Mouse (Mus musculus): ENCODE data around the gene Ptges3l. TPM values are rescaled to one million over a fixed set of nuclear protein-coding genes. Genes with fewer than 3 reads are reported as not detected.
"Not testable (repeated sequence)": the region's sequence is repeated elsewhere in the genome, so short reads cannot be mapped to it uniquely, and the experiment has no call there.

Gene Ptges3l
- polyA plus RNA-seq (2012; ENCODE audit: insufficient read depth, insufficient read length, missing spikeins): 3.8 and 4.2 TPM in 2 replicates

DNA sequence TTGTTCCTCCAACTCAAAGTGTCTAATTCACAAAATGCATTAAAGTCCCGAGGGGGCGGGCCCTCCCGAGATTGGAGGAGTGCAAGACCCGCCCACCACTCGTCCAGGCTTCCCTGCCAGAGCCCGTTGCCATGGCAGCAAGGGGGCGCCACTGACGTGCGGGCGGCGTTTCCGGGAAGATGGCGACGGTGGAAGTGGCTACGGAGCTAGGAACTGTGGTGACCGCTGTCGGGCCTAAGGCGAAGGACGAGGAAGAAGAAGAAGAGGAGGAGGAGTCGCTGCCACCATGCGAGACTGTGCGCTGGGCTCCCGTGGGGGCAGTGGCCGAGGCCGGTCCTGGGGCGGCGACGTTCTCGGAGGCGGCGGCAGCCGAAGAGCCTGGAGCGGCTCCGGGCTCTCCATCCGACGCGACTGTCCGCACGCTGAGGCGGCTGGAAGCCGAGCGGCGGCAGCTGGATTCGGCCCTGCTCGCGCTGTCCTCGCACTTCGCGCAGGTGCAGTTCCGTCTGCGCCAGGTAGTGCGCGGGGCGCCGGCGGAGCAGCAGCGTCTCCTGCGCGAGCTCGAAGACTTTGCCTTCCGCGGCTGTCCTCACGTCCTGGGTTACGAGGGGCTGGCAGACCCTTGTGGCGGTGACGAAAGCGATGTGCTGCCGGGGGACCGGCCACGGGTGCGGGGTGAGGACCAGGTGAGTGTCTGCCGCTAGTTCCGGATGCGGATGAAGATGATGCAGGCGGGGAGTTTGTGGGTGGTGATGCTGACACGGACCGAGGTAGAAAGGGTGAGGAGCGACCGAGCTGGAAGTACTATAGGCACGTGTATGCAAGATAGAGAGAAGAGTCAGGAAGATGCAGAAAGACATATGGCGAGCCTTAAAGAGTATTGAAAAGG is at the start of gene Ptges3l, which contains the start of gene Rundc1:
Gene Ptges3l (minus strand): TSS at position 409 of the 889 bp plus-strand sequence.
Gene Rundc1 (plus strand): TSS at position 161 of the 889 bp plus-strand sequence.
- Histone ChIP-seq H3K4me1 (ENCODE audit: control insufficient read depth, insufficient read depth, insufficient read length, low read length) (peaks cover 8% of the 10 kb centered on the region), H3K27ac (replicated peaks; ENCODE audit: low read depth, low read length) (peak within 1 kb of the TSS; percentile 73), H3K4me3 (ENCODE audit: insufficient read depth, low read depth, low read length) (peak within 1 kb of the TSS; percentile 93)

DNA sequence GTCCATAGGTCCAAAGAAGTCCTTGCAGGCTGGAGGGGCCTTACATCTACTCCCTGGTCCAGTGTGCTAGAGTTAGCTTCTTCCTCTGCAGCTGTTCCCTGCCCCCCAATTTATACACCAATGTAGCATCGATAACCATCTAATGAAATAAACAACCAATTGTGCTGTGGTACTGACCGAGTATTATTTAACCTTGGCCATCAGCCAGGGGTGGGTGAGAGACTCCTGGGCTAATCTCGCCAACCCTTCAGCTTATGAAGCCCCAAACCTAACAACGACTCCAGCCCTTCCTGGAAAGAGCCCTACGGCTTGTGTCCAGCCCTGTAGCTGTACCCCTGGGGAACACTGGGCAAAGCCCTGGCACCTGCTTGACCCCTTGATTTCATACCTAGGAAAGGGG is 49.2 kb upstream of the Ptges3l start:
- no peaks in the 10 kb centered on the region for H3K4me1 ChIP-seq (ENCODE audit: control insufficient read depth, insufficient read depth, insufficient read length, low read length)
- H3K27ac ChIP-seq (replicated peaks; ENCODE audit: low read depth, low read length): no peak overlapping the region
- no peak overlapping the region for H3K4me3 ChIP-seq (ENCODE audit: insufficient read depth, low read depth, low read length)

DNA sequence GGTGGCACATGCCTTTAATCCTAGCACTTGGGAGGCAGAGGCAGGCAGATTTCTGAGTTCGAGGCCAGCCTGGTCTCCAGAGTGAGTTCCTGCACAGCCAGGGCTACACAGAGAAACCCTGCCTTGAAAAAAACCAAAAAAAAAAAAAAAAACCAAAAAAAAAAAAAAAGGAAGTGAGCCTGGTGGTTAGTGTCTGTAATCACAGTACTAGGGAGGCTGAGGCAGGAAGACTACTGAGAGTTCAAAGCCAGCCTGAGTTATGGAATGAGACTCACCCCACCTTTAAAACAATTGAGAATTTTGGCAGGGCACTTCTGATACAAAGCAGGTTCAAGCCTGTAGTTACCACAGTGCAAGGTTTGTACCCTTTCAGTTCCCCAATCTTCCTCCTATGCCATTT is 48.6 kb upstream of the Ptges3l start:
- not testable (repeated sequence) for H3K27ac ChIP-seq (replicated peaks; ENCODE audit: low read depth, low read length); H3K4me1 ChIP-seq (ENCODE audit: control insufficient read depth, insufficient read depth, insufficient read length, low read length); H3K4me3 ChIP-seq (ENCODE audit: insufficient read depth, low read depth, low read length)

DNA sequence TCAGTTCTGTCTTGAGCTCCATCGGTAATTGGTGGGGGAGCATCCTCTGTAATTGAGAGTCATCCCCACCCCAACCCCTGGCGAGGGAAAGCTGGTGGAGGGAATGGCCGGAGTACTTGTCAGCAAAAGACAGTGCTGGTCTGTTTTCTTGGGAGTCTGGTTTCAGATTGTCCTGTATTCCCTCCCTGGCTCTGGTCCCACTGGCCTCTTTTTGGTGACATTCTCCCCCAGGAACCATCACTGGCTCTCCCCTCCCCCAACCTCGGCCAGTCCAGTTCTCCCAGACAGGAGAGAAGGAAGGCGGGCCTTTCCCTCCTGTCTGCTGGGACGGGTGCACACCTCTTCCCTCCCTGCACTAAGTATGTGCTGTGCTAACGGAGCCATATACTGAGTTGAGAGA is 47.2 kb upstream of the Ptges3l start:
- H3K27ac ChIP-seq (replicated peaks; ENCODE audit: low read depth, low read length): no peak overlapping the region
- H3K4me1 ChIP-seq (ENCODE audit: control insufficient read depth, insufficient read depth, insufficient read length, low read length): no peaks in the 10 kb centered on the region
- H3K4me3 ChIP-seq (ENCODE audit: insufficient read depth, low read depth, low read length): no peak overlapping the region

DNA sequence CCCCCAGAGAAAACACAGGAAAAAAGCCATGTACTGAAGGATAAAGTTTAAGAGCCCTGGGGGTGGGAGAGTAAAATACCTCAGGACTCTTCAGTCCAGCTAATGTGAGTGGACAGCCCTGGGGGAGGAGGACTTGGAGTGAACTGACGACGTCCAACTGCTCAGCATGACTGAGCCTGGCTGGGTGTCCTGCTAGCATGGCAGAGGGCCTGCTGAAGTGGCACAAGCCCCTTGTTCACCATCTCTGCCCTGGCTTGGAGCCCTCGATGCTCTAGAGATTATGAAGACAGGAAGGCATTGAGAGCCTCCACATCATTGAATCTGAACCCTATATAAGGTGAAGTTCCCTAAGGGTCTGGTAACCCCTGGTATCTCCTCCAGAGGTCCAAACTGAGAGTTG is 46.8 kb upstream of the Ptges3l start:
- Histone ChIP-seq H3K4me1 (ENCODE audit: control insufficient read depth, insufficient read depth, insufficient read length, low read length) (no peaks in the 10 kb centered on the region), H3K27ac (replicated peaks; ENCODE audit: low read depth, low read length) (no peak overlapping the region), H3K4me3 (ENCODE audit: insufficient read depth, low read depth, low read length) (no peak overlapping the region)

DNA sequence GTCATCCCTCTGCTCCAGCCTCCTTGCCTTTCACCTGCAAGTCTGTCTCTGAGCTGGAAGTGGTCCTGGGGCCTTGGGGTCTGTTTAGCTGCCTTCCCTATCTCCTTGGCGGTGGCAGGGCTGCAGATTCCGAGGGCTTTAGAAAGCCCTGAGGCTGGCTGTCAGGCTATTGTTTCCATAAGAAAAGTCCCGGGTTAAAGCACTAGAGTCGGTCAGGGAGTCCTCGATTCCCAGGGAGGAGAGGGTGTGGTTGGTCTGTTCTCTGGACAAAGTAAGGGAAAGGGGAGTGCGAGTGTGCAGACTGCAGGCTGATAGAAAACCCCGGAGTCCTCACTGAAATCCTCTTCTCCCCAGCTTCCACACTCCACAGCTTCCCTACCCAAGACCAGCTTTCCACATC is 45.1 kb upstream of the Ptges3l start:
- Histone ChIP-seq H3K27ac (replicated peaks; ENCODE audit: low read depth, low read length) (no peak overlapping the region), H3K4me3 (ENCODE audit: insufficient read depth, low read depth, low read length) (no peak overlapping the region)

DNA sequence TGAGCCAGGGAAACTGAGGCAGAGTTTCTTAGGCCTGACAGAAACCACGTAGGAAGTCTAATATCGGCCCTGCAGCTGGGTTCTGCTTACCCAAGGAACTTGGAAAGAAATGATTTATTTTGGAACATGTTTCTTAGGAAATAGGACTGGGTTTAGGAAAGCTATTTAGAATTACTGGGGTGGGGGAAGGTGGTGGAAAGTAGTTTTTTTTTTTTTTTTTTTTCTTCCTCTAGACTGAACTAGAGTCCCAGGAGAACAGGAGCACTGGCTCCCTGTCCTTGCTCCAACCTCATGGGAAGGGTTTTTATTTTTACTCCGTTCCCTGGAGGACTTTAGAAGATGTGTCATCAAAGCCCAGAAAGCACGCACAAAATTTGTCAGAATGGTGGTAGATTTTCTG is 44.0 kb upstream of the Ptges3l start:
- Histone ChIP-seq H3K4me1 (ENCODE audit: control insufficient read depth, insufficient read depth, insufficient read length, low read length) (no peaks in the 10 kb centered on the region), H3K4me3 (ENCODE audit: insufficient read depth, low read depth, low read length) (peak overlapping the region; percentile 65; the same call in 1 of the 2 replicates), H3K27ac (replicated peaks; ENCODE audit: low read depth, low read length) (no peak overlapping the region)

More for the DNA sequence above, 45.1 kb upstream of the Ptges3l start:
- no peaks in the 10 kb centered on the region for H3K4me1 ChIP-seq (ENCODE audit: control insufficient read depth, insufficient read depth, insufficient read length, low read length)

DNA sequence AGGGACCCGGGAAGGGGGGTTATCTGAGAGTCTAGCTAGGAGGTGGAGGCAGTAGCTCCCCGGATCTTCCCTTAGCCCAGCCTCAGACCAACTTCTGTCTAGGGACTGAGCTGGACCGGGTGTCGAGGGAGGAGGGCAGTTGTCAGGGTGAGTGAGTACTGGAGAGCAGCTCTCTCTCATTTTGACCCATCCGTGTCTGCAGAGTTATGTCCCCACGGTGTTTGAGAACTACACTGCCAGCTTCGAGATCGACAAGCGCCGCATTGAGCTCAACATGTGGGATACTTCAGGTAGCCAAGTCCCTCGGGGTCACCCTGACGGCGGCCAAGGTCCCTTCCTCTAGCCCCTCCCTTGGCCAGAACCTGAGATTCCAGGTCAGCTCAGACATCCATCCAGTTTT is 43.6 kb upstream of the Ptges3l start:
- peak overlapping the region; percentile 65 for H3K4me3 ChIP-seq (ENCODE audit: insufficient read depth, low read depth, low read length)
- peaks cover 3% of the 10 kb centered on the region; the same call in 1 of the 2 replicates for H3K4me1 ChIP-seq (ENCODE audit: control insufficient read depth, insufficient read depth, insufficient read length, low read length)
- H3K27ac ChIP-seq (replicated peaks; ENCODE audit: low read depth, low read length): no peak overlapping the region

DNA sequence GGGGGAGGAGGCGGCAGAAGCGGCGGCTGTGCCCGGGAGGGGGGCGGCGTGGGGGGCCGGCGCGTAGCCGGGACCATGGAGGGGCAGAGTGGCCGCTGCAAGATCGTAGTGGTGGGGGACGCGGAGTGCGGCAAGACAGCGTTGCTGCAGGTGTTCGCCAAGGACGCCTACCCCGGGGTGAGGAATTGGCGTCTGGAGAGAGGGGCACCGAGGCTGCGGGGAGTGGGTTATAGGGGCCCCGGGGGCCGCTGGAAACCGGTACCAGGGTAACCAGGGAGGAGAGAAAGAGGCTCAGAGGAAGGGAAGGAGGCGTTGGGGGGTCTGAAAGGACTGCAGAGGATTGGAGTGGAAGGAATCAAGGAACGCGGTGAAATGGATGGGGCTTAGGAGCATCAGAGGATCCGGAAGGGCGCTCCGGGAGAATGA is 43.1 kb upstream of the Ptges3l start:
- Histone ChIP-seq H3K4me1 (ENCODE audit: control insufficient read depth, insufficient read depth, insufficient read length, low read length) (peaks cover 5% of the 10 kb centered on the region; the same call in 1 of the 2 replicates), H3K4me3 (ENCODE audit: insufficient read depth, low read depth, low read length) (peak overlapping the region; percentile 65), H3K27ac (replicated peaks; ENCODE audit: low read depth, low read length) (no peak overlapping the region)

DNA sequence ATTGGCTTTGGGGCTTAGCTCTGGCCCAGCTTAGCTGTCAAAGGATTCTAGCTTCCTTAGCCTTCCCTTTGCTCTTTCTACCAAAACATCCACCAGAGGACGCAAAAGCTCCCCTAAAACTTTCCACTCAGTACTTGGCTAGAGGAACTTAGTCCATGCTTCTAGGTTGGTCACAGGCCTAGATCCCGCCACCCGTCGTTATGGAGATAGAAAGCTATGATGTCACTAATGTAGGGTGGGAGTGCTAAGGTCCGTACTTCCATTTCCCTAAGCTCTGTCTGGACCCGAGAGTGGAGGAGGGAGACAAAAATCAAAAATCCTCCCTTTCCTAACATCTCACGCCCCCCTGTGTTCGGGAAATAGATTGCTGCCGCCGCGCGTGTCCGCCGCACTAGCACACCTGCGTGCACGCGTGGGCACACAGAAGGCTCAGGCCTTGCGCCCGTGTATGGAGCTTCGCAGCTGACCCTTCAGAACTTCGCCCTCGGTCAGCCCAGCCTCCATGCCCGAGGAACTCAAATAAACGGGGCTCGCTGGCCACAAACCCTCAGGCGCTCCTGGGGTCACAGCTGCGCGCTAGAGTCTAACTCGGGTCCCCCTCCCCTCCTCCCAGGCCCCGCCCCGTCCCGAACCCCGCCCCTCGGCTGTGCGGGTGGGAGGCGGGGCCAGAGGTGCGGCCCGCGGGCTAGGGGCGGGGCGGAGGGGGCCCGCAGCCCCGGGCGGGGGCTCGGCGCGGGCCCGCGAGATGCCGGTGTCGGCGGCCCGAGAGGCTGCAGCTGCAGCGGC is 42.5 kb upstream of the Ptges3l start:
- Histone ChIP-seq H3K27ac (replicated peaks; ENCODE audit: low read depth, low read length) (no peak overlapping the region), H3K4me3 (ENCODE audit: insufficient read depth, low read depth, low read length) (peak overlapping the region; percentile 68), H3K4me1 (ENCODE audit: control insufficient read depth, insufficient read depth, insufficient read length, low read length) (peaks cover 8% of the 10 kb centered on the region; the same call in 1 of the 2 replicates)

DNA sequence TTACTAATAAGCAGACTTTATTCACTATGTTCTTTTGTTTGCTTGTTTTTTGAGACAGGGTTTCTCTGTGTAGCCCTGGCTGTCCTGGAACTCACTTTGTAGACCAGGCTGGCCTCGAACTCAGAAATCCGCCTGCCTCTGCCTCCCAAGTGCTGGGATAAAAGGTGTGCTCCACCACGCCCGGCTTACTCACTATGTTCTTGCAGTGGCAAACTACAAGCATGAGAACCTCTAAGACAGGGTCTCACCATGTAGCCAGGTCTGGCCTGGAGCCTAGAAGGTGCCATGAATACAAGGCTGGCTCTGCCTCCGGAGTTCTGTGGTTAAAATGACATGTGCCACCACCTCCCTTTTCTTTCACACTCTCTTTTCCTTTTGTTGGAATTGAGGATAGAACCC is 41.4 kb upstream of the Ptges3l start:
- not testable (repeated sequence) for H3K4me1 ChIP-seq (ENCODE audit: control insufficient read depth, insufficient read depth, insufficient read length, low read length); H3K27ac ChIP-seq (replicated peaks; ENCODE audit: low read depth, low read length)
- H3K4me3 ChIP-seq (ENCODE audit: insufficient read depth, low read depth, low read length): 0 out of 2 replicates have a peak overlapping the region, but pooled peaks have one; percentile 91

DNA sequence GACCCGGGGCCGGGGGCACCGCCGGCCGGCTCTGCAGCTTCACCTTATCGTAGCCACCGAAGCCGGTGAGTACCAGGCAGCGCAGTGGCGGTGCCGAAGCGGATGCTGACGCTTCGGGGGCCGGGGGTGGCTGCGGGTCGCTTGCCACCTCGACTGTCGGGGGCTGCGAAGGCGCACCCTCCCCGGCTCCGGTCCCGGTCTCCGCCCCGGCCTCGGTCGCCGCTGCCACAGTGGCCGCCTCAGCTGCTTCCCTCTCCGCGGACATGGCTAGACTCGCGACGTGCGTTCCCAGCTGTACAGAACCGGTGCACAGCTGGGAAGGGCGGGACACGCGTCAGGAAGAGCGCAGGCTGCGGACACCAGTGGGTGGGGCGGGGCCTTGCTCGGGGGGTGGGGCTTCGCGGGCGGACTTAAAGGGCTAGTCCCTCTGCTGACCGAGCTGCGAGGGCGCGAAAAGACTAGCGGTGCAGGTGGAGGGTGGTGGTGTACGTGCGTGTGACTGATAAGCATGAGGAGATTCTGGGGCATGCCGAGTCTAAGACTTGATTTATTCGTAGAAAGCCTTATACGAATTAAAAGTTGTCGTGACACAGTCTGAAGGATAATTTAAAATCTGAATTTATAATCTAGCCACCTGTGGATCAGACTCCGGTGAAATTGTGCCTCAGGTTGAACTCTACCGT is 40.9 kb upstream of the Ptges3l start, which contains the start of gene Vat1:
Gene Vat1 (minus strand): TSS at position 362 of the 683 bp plus-strand sequence.
- Histone ChIP-seq H3K4me1 (ENCODE audit: control insufficient read depth, insufficient read depth, insufficient read length, low read length) (peaks cover 8% of the 10 kb centered on the region; the same call in 1 of the 2 replicates), H3K4me3 (ENCODE audit: insufficient read depth, low read depth, low read length) (peak within 1 kb of the TSS; percentile 91), H3K27ac (replicated peaks; ENCODE audit: low read depth, low read length) (peak within 1 kb of the TSS; percentile 88)

DNA sequence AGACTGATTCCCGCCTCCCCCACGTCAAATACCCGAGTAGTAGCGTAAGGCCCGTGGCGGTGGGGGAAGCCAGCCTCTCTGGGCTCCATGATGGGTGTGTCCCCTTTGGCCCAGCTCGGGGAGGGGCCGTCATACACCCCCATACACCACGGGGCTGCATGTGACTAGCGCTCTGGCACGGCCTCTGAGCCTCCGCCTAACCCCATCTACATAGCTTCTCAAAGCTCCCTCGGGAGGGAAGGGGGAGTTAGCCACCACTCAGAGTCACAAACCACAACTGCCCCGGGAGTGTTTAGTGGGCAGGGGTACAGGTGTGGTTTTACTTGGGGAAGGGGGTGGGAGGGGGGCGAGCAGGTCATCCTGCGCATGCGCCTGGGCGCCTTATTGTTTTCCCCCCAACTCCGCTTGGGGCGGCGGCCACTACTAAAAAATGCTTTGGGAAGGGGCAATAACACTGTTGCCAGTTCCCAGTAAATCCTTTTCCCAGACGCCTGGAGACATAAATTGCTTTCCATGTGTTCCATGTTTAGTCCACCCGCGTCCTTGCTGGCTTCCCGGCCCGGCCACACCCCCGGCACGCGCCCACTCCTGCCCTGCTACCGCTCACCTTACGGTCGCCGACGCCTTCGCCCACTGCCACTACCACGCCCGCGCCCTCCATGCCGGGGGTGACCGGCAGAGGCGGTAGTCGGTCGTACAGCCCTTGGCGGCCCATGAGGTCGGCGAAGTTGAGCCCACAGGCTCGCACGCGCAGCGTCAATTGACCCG is 40.2 kb upstream of the Ptges3l start:
- peak overlapping the region; percentile 88 for H3K27ac ChIP-seq (replicated peaks; ENCODE audit: low read depth, low read length)
- H3K4me1 ChIP-seq (ENCODE audit: control insufficient read depth, insufficient read depth, insufficient read length, low read length): peaks cover 8% of the 10 kb centered on the region; the same call in 1 of the 2 replicates
- H3K4me3 ChIP-seq (ENCODE audit: insufficient read depth, low read depth, low read length): peak overlapping the region; percentile 91
